Mouse (Mus musculus): ENCODE results near the gene Pacsin3.

GRCm38 (mm10) chr2:91305926-91306325 lies 50.2 kb downstream of the Pacsin3 start:
- TF ChIP-seq CTCF (IDR thresholded peaks at IDR 0.05; ENCODE audit: low read depth) (no peak), EP300 (IDR thresholded peaks at IDR 0.05; ENCODE audit: low read depth) (no peak)
